Mouse (Mus musculus): Measurements from ENCODE around the gene Cdkl5. TPM values are rescaled to one million over a fixed set of nuclear protein-coding genes. Genes with fewer than 3 reads are reported as not detected.
A peak's percentile ranks its signal among the peaks of the same experiment; 100 is the strongest.

Cdkl5 gene
- polyA plus RNA-seq, 1 experiment from 2014 or later: 0.66 TPM

- H3K27ac ChIP-seq (ENCODE audit: low read depth, low read length): no peak within 1 kb of the TSS
- peak within 1 kb of the TSS; percentile 57; the same call in 1 of the 2 replicates for H3K4me2 ChIP-seq (replicated peaks; ENCODE audit: low read depth)
- H3K4me3 ChIP-seq (ENCODE audit: low read depth, low read length): peak within 1 kb of the TSS; percentile 55; the same call in 1 of the 2 replicates
- H3K9ac ChIP-seq (ENCODE audit: low read depth, low read length): no peak within 1 kb of the TSS
- H3K27me3 ChIP-seq (replicated peaks; ENCODE audit: control insufficient read depth, insufficient read depth, low read length): no peaks in the 10 kb centered on the region
- TF ChIP-seq CTCF (IDR thresholded peaks at IDR 0.05; ENCODE audit: low read depth): no peak
- WGBS: 72% methylated on average over 2 of the region's 2 CpGs
- ATAC-seq: no peak
- no peaks in the 10 kb centered on the region for H3K4me1 ChIP-seq (replicated peaks; ENCODE audit: control insufficient read depth, insufficient read depth, low read length)
- no peaks in the 10 kb centered on the region for H3K9me3 ChIP-seq (ENCODE audit: control insufficient read depth)
- no peaks in the 10 kb centered on the region for H3K36me3 ChIP-seq (ENCODE audit: control insufficient read depth, insufficient read depth)
These were observed 226.8 kb downstream of the Cdkl5 start, which contains the start of gene Rs1 for GRCm38 (mm10) chrX:160767713-160768112. TSS of gene Rs1 (plus strand) at chrX:160768013.

GRCm38 (mm10) chrX:160766233-160766616 is 228.3 kb downstream of the Cdkl5 start:
- no peaks in the 10 kb centered on the region for H3K4me1 ChIP-seq (replicated peaks; ENCODE audit: control insufficient read depth, insufficient read depth, low read length)
- 20% methylated on average over 15 of the region's 15 CpGs for WGBS
- peak overlapping the region; percentile 50; the same call in 1 of the 2 replicates for H3K27ac ChIP-seq (ENCODE audit: low read depth, low read length)
- peak; percentile 79 for ATAC-seq
- H3K4me3 ChIP-seq (ENCODE audit: low read depth, low read length): peak overlapping the region; percentile 55
- no peaks in the 10 kb centered on the region for H3K9me3 ChIP-seq (ENCODE audit: control insufficient read depth)
- 0 out of 2 replicates have a peak overlapping the region, but pooled peaks have one; percentile 31 for H3K9ac ChIP-seq (ENCODE audit: low read depth, low read length)
- H3K4me2 ChIP-seq (replicated peaks; ENCODE audit: low read depth): peak overlapping the region; percentile 57
- H3K27me3 ChIP-seq (replicated peaks; ENCODE audit: control insufficient read depth, insufficient read depth, low read length): no peaks in the 10 kb centered on the region
- no peak for TF ChIP-seq CTCF (IDR thresholded peaks at IDR 0.05; ENCODE audit: low read depth)
- no peaks in the 10 kb centered on the region for H3K36me3 ChIP-seq (ENCODE audit: control insufficient read depth, insufficient read depth)

- H3K36me3 ChIP-seq (ENCODE audit: control insufficient read depth, insufficient read depth): no peaks in the 10 kb centered on the region
- no peak overlapping the region for H3K27ac ChIP-seq (ENCODE audit: low read depth, low read length)
- no peaks in the 10 kb centered on the region for H3K9me3 ChIP-seq (ENCODE audit: control insufficient read depth)
- no peaks in the 10 kb centered on the region for H3K27me3 ChIP-seq (replicated peaks; ENCODE audit: control insufficient read depth, insufficient read depth, low read length)
- H3K4me3 ChIP-seq (ENCODE audit: low read depth, low read length): peak overlapping the region; percentile 55
- peak overlapping the region; percentile 57 for H3K4me2 ChIP-seq (replicated peaks; ENCODE audit: low read depth)
- H3K9ac ChIP-seq (ENCODE audit: low read depth, low read length): 0 out of 2 replicates have a peak overlapping the region, but pooled peaks have one; percentile 31
- TF ChIP-seq CTCF (IDR thresholded peaks at IDR 0.05; ENCODE audit: low read depth): no peak
- 32% methylated on average over 30 of the region's 30 CpGs for WGBS
- no peaks in the 10 kb centered on the region for H3K4me1 ChIP-seq (replicated peaks; ENCODE audit: control insufficient read depth, insufficient read depth, low read length)
- peak; percentile 95 for ATAC-seq
These were observed 228.9 kb downstream of the Cdkl5 start for GRCm38 (mm10) chrX:160765389-160766232.

GRCm38 (mm10) chrX:160750808-160751207 is 243.7 kb downstream of the Cdkl5 start:
- no peak overlapping the region for H3K27ac ChIP-seq (ENCODE audit: low read depth, low read length)
- H3K27me3 ChIP-seq (replicated peaks; ENCODE audit: control insufficient read depth, insufficient read depth, low read length): no peaks in the 10 kb centered on the region
- no peaks in the 10 kb centered on the region for H3K36me3 ChIP-seq (ENCODE audit: control insufficient read depth, insufficient read depth)
- H3K4me1 ChIP-seq (replicated peaks; ENCODE audit: control insufficient read depth, insufficient read depth, low read length): no peaks in the 10 kb centered on the region
- ATAC-seq: no peak
- TF ChIP-seq CTCF (IDR thresholded peaks at IDR 0.05; ENCODE audit: low read depth): no peak
- WGBS: 90% methylated on average over 8 of the region's 8 CpGs
- H3K4me3 ChIP-seq (ENCODE audit: low read depth, low read length): no peak overlapping the region
- H3K9ac ChIP-seq (ENCODE audit: low read depth, low read length): no peak overlapping the region
- no peaks in the 10 kb centered on the region for H3K9me3 ChIP-seq (ENCODE audit: control insufficient read depth)
- H3K4me2 ChIP-seq (replicated peaks; ENCODE audit: low read depth): no peak overlapping the region

- TF ChIP-seq CTCF (IDR thresholded peaks at IDR 0.05; ENCODE audit: low read depth): no peak
- Histone ChIP-seq H3K27me3 (replicated peaks; ENCODE audit: control insufficient read depth, insufficient read depth, low read length) (no peaks in the 10 kb centered on the region), H3K27ac (ENCODE audit: low read depth, low read length) (no peak overlapping the region), H3K4me2 (replicated peaks; ENCODE audit: low read depth) (no peak overlapping the region), H3K9ac (ENCODE audit: low read depth, low read length) (no peak overlapping the region), H3K9me3 (ENCODE audit: control insufficient read depth) (no peaks in the 10 kb centered on the region), H3K36me3 (ENCODE audit: control insufficient read depth, insufficient read depth) (no peaks in the 10 kb centered on the region), H3K4me1 (replicated peaks; ENCODE audit: control insufficient read depth, insufficient read depth, low read length) (no peaks in the 10 kb centered on the region), H3K4me3 (ENCODE audit: low read depth, low read length) (no peak overlapping the region)
- ATAC-seq: peak; percentile 53; the same call in 1 of the 2 replicates
- 48% methylated on average over 1 of the region's 1 CpGs for WGBS
These were observed 245.9 kb downstream of the Cdkl5 start for GRCm38 (mm10) chrX:160748653-160749052.

GRCm38 (mm10) chrX:160745399-160745798 is 249.1 kb downstream of the Cdkl5 start:
- WGBS: 65% methylated on average over 1 of the region's 1 CpGs
- no peak overlapping the region for H3K9ac ChIP-seq (ENCODE audit: low read depth, low read length)
- H3K9me3 ChIP-seq (ENCODE audit: control insufficient read depth): no peaks in the 10 kb centered on the region
- ATAC-seq: peak; percentile 82
- H3K27me3 ChIP-seq (replicated peaks; ENCODE audit: control insufficient read depth, insufficient read depth, low read length): no peaks in the 10 kb centered on the region
- H3K36me3 ChIP-seq (ENCODE audit: control insufficient read depth, insufficient read depth): no peaks in the 10 kb centered on the region
- no peak overlapping the region for H3K27ac ChIP-seq (ENCODE audit: low read depth, low read length)
- no peak overlapping the region for H3K4me3 ChIP-seq (ENCODE audit: low read depth, low read length)
- TF ChIP-seq CTCF (IDR thresholded peaks at IDR 0.05; ENCODE audit: low read depth): no peak
- H3K4me1 ChIP-seq (replicated peaks; ENCODE audit: control insufficient read depth, insufficient read depth, low read length): no peaks in the 10 kb centered on the region
- no peak overlapping the region for H3K4me2 ChIP-seq (replicated peaks; ENCODE audit: low read depth)
